Mouse (Mus musculus) embryonic facial prominence, embryonic 13.5 days (tissue): ENCODE results near the gene Cd84. TPM values are rescaled to one million over a fixed set of nuclear protein-coding genes. Genes with fewer than 3 reads are reported as not detected.
"Not testable (repeated sequence)": the region's sequence is repeated elsewhere in the genome, so short reads cannot be mapped to it uniquely, and the experiment has no call there.

Experiments
- ATAC-seq: fragments of 200-750 bp; cut with Nextera tagmentation; 2 replicates; pipeline ENCODE4 v1.8.0; 2017; ENCODE audit warnings: low read depth; ENCODE audit not compliant: insufficient number of reproducible peaks, insufficient read depth, low FRiP score, low TSS enrichment
- H3K27ac ChIP-seq: fragments of 300-500 bp; sonication (generic); 2 replicates; pipeline ENCODE4 v1.5.1; 2015; ENCODE audit warnings: moderate library complexity, mild to moderate bottlenecking, inconsistent platforms
- H3K27me3 ChIP-seq: fragments of 300-500 bp; sonication (generic); 2 replicates; pipeline ENCODE4 v1.6.1; 2015; ENCODE audit warnings: mild to moderate bottlenecking, inconsistent platforms
- H3K36me3 ChIP-seq: fragments of 300-500 bp; sonication (generic); 2 replicates; pipeline ENCODE4 v1.6.1; 2015; ENCODE audit warnings: mild to moderate bottlenecking, inconsistent platforms
- H3K4me1 ChIP-seq: fragments of 300-500 bp; sonication (generic); 2 replicates; pipeline ENCODE4 v1.6.1; 2015; ENCODE audit warnings: inconsistent platforms
- H3K4me2 ChIP-seq: fragments of 300-500 bp; sonication (generic); 2 replicates; pipeline ENCODE4 v1.6.1; 2015; ENCODE audit warnings: moderate library complexity, mild to moderate bottlenecking, inconsistent platforms
- H3K4me3 ChIP-seq: fragments of 300-500 bp; sonication (generic); 2 replicates; pipeline ENCODE4 v1.5.1; 2015; ENCODE audit warnings: mild to moderate bottlenecking, inconsistent platforms
- H3K9ac ChIP-seq: fragments of 300-500 bp; sonication (generic); 2 replicates; pipeline ENCODE4 v1.6.1; 2015; ENCODE audit warnings: mild to moderate bottlenecking, inconsistent platforms
- H3K9me3 ChIP-seq: fragments of 300-500 bp; sonication (generic); 2 replicates; pipeline ENCODE4 v1.6.1; 2016; ENCODE audit warnings: inconsistent platforms
- WGBS: fragments of 180-500 bp; shearing (Covaris S2); methylation state at CpG from one replicate; pipeline ENCODE4 v1.1.7; 2015; ENCODE audit warnings: mixed read lengths; 5-methylcytosine and 5-hydroxymethylcytosine counted together
- polyA plus RNA-seq: library from polyadenylated mRNA; unstranded; fragments of >200 nt; fragmentation: Nextera tagmentation; extraction: Ambion mirVana; gene quantifications from 2 replicates; pipeline ENCODE4 v1.2.1, GENCODE M21; 2015

The Cd84 gene
- polyA plus RNA-seq, 1 experiment from 2014 or later: 1.2 TPM

- WGBS: 77% methylated on average over 4 of the region's 4 CpGs
- H3K9ac ChIP-seq: no peak overlapping the region
- no peaks in the 10 kb centered on the region for H3K9me3 ChIP-seq
- no peak overlapping the region for H3K4me3 ChIP-seq
- no peaks in the 10 kb centered on the region for H3K36me3 ChIP-seq
- H3K4me2 ChIP-seq: no peak overlapping the region
- no peaks in the 10 kb centered on the region for H3K4me1 ChIP-seq
- H3K27ac ChIP-seq: no peak overlapping the region
- H3K27me3 ChIP-seq: no peaks in the 10 kb centered on the region
- no peak for ATAC-seq
Observed at GRCm38 (mm10) chr1:171840450-171841023, 1.0 kb downstream of the Cd84 start.

- H3K9ac ChIP-seq: no peak overlapping the region
- H3K36me3 ChIP-seq: no peaks in the 10 kb centered on the region
- no peak overlapping the region for H3K4me3 ChIP-seq
- no peaks in the 10 kb centered on the region for H3K4me1 ChIP-seq
- no peak for ATAC-seq
- H3K4me2 ChIP-seq: no peak overlapping the region
- H3K9me3 ChIP-seq: no peaks in the 10 kb centered on the region
- WGBS: 74% methylated on average over 5 of the region's 5 CpGs
- no peak overlapping the region for H3K27ac ChIP-seq
- no peaks in the 10 kb centered on the region for H3K27me3 ChIP-seq
Observed at GRCm38 (mm10) chr1:171845035-171845754, 5.7 kb downstream of the Cd84 start.

GRCm38 (mm10) chr1:171848201-171848600 lies 8.7 kb downstream of the Cd84 start:
- H3K4me2 ChIP-seq: no peak overlapping the region
- H3K36me3 ChIP-seq: no peaks in the 10 kb centered on the region
- H3K4me1 ChIP-seq: no peaks in the 10 kb centered on the region
- H3K4me3 ChIP-seq: no peak overlapping the region
- H3K9me3 ChIP-seq: no peaks in the 10 kb centered on the region
- H3K9ac ChIP-seq: no peak overlapping the region
- no peaks in the 10 kb centered on the region for H3K27me3 ChIP-seq
- no peak overlapping the region for H3K27ac ChIP-seq
- no peak for ATAC-seq

- 78% methylated on average over 4 of the region's 4 CpGs for WGBS
Observed at GRCm38 (mm10) chr1:171848757-171849156, 9.3 kb downstream of the Cd84 start.

GRCm38 (mm10) chr1:171849454-171849853 lies 10.0 kb downstream of the Cd84 start:
- Histone ChIP-seq H3K9ac (no peak overlapping the region), H3K36me3 (no peaks in the 10 kb centered on the region), H3K9me3 (no peaks in the 10 kb centered on the region), H3K4me1 (no peaks in the 10 kb centered on the region), H3K27ac (no peak overlapping the region), H3K4me3 (no peak overlapping the region), H3K27me3 (no peaks in the 10 kb centered on the region), H3K4me2 (no peak overlapping the region)
- 88% methylated on average over 5 of the region's 5 CpGs for WGBS
- ATAC-seq: no peak

More at GRCm38 (mm10) chr1:171848757-171849156, 9.3 kb downstream of the Cd84 start:
- no peak overlapping the region for H3K4me2 ChIP-seq
- no peaks in the 10 kb centered on the region for H3K9me3 ChIP-seq
- no peaks in the 10 kb centered on the region for H3K4me1 ChIP-seq
- no peak overlapping the region for H3K4me3 ChIP-seq
- ATAC-seq: no peak
- H3K9ac ChIP-seq: no peak overlapping the region
- H3K27me3 ChIP-seq: no peaks in the 10 kb centered on the region
- no peaks in the 10 kb centered on the region for H3K36me3 ChIP-seq
- H3K27ac ChIP-seq: no peak overlapping the region

- Histone ChIP-seq H3K4me3 (no peak overlapping the region), H3K27ac (no peak overlapping the region), H3K27me3 (no peaks in the 10 kb centered on the region), H3K4me1 (no peaks in the 10 kb centered on the region), H3K4me2 (no peak overlapping the region), H3K9ac (no peak overlapping the region), H3K36me3 (no peaks in the 10 kb centered on the region), H3K9me3 (no peaks in the 10 kb centered on the region)
- 95% methylated on average over 4 of the region's 4 CpGs for WGBS
- ATAC-seq: no peak
Observed at GRCm38 (mm10) chr1:171865467-171865866, 26.0 kb downstream of the Cd84 start.

GRCm38 (mm10) chr1:171886989-171887388 lies 47.5 kb downstream of the Cd84 start:
- 78% methylated on average over 1 of the region's 1 CpGs for WGBS
- Histone ChIP-seq H3K4me3 (no peak overlapping the region), H3K27ac (no peak overlapping the region), H3K27me3 (no peaks in the 10 kb centered on the region), H3K9ac (no peak overlapping the region), H3K36me3 (no peaks in the 10 kb centered on the region), H3K4me1 (no peaks in the 10 kb centered on the region), H3K4me2 (no peak overlapping the region), H3K9me3 (no peaks in the 10 kb centered on the region)
- ATAC-seq: no peak

- H3K27me3 ChIP-seq, ATAC-seq, H3K36me3 ChIP-seq, H3K27ac ChIP-seq, H3K4me3 ChIP-seq, H3K9me3 ChIP-seq, H3K4me2 ChIP-seq, H3K4me1 ChIP-seq, H3K9ac ChIP-seq: not testable (repeated sequence)
- 81% methylated on average over 5 of the region's 5 CpGs for WGBS
Observed at GRCm38 (mm10) chr1:171895364-171895763, 55.9 kb downstream of the Cd84 start, which contains the start of gene Gm10521. Gene Gm10521, plus strand, starts transcription at chr1:171895664.

- no peak for ATAC-seq
- no peak overlapping the region for H3K9ac ChIP-seq
- H3K36me3 ChIP-seq: no peaks in the 10 kb centered on the region
- no peaks in the 10 kb centered on the region; the same call in 1 of the 2 replicates for H3K9me3 ChIP-seq
- no peak overlapping the region for H3K4me2 ChIP-seq
- H3K27me3 ChIP-seq: no peaks in the 10 kb centered on the region
- WGBS: 63% methylated on average over 1 of the region's 1 CpGs
- no peaks in the 10 kb centered on the region for H3K4me1 ChIP-seq
- no peak overlapping the region for H3K4me3 ChIP-seq
- H3K27ac ChIP-seq: no peak overlapping the region
Observed at GRCm38 (mm10) chr1:171904011-171904410, 64.5 kb downstream of the Cd84 start.

GRCm38 (mm10) chr1:171915638-171916458 lies 76.4 kb downstream of the Cd84 start:
- no peak for ATAC-seq
- 81% methylated on average over 13 of the region's 13 CpGs for WGBS
- no peak overlapping the region for H3K4me3 ChIP-seq

GRCm38 (mm10) chr1:171917305-171918039 lies 78.0 kb downstream of the Cd84 start, which contains the start of gene Slamf6:
Gene Slamf6, plus strand, starts transcription at chr1:171917515.
- H3K27ac ChIP-seq: no peak within 1 kb of the TSS
- WGBS: 84% methylated on average over 14 of the region's 14 CpGs
- ATAC-seq: no peak

More at GRCm38 (mm10) chr1:171915638-171916458, 76.4 kb downstream of the Cd84 start:
- Histone ChIP-seq H3K9ac (no peak overlapping the region), H3K27me3 (no peaks in the 10 kb centered on the region), H3K27ac (no peak overlapping the region), H3K4me1 (no peaks in the 10 kb centered on the region), H3K9me3 (no peaks in the 10 kb centered on the region), H3K4me2 (no peak overlapping the region), H3K36me3 (no peaks in the 10 kb centered on the region)

More at GRCm38 (mm10) chr1:171917305-171918039, 78.0 kb downstream of the Cd84 start, which contains the start of gene Slamf6:
- Histone ChIP-seq H3K4me1 (no peaks in the 10 kb centered on the region), H3K4me2 (no peak within 1 kb of the TSS), H3K9me3 (no peaks in the 10 kb centered on the region), H3K36me3 (no peaks in the 10 kb centered on the region), H3K27me3 (no peaks in the 10 kb centered on the region), H3K9ac (no peak within 1 kb of the TSS), H3K4me3 (no peak within 1 kb of the TSS)
